Mouse (Mus musculus) kidney, adult 9 months (tissue): ENCODE results near the gene Gm20425.
A peak's percentile ranks its signal among the peaks of the same experiment; 100 is the strongest.

ENCODE experiments used
- DNase-seq: peaks from one replicate; pipeline ENCODE4 v3.0.0; 2022

Gm20425 gene

DNA sequence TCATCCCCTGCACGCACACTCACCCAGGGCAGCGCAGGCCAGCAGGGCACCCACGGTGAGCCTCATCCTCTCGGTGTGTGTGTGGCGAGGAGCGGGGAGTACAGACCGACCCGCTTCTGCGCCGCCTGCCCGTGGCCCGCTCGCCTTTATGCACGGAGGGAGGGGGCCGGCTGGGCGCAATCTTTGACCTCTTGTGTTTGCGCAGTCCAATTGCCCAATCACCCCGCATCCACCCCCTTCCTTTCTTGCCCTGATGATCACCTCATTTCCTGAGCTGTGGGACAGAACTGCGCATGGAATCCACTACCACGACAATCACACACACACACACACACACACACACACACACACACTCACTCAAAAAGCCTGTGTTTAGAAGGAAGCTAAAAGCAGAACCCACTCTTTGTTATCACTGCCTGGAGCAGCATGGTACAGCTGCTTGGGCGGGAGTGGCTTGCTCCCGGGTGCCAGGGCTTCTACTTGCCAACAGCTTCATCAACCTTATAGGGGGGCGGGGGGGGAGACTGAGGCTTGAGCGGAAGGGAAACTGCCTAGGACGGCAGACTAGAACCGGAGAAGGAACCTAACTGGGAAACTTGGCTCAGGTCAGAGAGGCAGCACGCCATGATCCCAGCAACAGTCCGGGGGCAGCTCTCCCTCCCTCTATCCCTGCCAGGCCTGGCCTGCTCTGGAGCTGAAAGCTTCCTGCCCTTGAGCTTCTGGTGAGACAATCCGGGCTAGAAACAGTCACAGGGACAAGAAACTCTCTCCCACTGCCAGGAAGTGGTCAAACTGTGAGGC is at the start of gene Gm20425, which contains the start of gene Trf:
Gene Gm20425, minus strand, starts transcription at position 157 of the 801 bp plus-strand sequence.
Gene Trf, minus strand, starts transcription at position 294 of the 801 bp plus-strand sequence.
- DNase-seq = peak; percentile 39

DNA sequence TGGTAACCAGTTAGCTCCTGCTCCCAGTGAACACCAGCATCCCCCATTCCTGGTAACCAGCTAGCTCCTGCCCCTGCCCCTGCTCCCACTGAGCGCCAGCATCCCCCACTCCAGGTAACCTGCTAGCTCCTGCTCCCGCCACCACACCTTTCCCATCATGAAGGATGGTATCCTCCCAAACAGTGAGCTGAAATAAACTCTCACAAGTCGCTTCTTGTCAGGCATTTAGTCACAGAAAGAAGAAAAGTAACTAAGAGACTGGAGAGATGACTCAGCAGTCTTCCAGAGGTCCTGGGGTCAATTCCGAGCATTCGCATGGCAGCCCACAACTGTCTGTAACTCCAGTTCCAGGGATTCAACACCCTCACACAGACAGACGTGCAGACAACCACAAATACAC is 46.8 kb upstream of the Gm20425 start:
- no peak for DNase-seq

DNA sequence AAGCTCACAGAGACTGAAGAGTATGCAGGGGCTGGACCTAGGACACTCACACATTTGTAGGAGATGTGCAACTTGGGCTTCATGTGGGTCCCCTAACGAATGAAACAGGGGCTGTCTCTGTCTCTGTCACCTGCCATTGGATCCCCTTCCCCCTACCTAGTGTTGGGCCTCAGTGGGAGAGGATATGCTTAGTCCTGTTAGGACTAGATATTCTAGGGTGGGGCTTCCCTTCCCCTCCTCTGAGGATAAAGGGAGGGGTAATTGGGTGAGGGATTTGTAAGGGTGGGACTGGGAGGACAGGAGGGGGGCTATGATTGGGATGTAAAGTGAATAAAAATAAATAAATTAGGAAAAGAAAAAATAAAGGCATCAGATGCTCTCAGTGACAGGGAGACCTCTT is 45.6 kb upstream of the Gm20425 start:
- DNase-seq = no peak

DNA sequence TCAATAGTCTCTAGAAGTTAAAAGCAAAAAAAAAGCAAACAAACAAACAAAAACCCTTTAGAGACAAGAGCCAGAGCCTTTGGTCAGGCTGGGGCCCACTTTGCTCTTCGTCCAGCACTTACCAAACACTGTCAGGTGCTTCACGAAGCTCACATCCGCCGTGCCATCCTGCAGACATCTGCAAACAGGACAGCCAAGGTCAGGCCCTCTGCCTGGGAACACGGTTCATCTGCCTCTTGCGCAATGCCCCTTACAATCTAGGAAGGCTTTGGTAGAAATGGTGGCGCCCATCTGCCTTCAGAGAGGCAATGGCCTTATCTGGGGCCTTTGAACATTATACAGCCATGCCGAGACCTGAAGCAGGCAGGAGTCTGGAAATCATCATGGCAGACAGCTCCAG is 44.7 kb upstream of the Gm20425 start:
- no peak for DNase-seq

DNA sequence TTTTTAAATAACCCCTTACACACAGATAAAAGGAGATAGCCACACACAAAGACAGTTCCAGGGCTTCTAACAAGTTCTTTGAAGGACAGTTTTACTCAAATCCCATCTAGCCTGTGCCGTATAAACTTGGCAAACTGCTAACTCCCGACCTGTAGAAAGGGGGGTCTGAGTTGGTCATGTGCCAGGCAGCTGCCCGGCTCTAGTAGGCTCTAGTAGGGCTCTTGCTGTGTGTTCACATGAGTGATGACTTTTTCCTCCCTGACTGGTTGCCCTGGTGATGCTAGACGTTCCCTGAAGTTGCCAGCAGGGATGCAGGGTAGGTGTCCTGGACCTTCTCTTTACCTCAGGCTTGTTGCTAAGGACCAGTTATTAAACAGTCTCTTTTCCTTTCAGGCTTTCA is 41.0 kb upstream of the Gm20425 start:
- DNase-seq = no peak

DNA sequence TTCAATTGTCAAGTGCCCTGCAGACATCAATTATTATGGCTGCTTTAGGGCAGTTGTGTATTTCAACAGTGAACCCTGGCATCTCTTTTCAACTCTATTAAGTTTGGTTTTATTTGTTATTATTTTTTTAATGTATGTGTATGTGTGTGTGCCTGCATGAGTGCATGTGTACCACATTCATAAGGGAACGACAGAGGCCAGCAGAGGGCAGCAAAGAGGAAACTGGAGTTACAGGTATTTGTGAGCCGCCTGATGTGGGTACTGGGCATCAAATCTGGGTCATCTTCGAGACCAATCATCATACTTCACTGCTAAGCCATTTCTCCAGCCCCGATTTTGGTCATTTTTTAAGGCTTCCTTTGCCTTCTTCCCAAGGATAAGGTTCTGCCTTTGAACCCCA is 35.7 kb upstream of the Gm20425 start:
- DNase-seq = no peak

DNA sequence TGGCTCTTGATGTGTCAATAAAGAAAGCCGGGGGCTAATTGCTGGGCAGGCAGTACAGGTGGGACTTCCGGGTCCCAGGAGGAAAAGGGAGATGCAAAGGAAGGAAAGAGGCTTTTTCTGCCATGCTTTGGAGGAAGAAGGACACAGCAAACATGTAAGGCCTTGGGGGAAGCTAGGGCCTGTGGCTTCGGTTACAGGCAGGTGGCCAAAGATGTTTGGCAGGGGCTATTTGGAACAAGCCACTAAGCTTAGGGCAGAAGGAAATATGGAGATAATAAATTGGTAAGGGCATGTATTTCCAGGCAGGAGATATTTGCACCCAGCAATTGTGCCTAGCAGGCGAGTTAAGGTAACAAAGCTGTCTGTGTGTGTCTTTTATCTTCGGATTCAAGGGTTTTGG is 22.8 kb upstream of the Gm20425 start:
- no peak for DNase-seq

DNA sequence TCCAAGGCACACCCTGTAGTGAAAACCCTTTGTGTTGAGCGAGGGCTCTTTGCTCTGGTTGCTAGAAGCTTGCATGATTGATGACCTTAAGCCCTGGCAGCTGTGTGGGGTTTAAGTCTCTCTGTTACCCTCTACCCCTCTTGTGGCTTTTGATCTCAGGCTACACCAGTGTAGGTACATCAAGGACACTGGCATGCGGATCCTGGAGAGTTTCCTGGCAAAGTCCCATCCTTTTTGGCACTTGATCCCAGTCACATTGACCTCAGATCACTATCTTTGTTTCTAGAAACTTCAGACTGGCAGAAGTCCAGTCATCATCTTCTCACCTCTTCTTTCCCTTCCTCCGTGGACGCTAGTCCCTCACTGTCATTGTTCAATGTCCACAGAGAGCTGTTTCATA is 18.5 kb upstream of the Gm20425 start:
- DNase-seq = no peak

DNA sequence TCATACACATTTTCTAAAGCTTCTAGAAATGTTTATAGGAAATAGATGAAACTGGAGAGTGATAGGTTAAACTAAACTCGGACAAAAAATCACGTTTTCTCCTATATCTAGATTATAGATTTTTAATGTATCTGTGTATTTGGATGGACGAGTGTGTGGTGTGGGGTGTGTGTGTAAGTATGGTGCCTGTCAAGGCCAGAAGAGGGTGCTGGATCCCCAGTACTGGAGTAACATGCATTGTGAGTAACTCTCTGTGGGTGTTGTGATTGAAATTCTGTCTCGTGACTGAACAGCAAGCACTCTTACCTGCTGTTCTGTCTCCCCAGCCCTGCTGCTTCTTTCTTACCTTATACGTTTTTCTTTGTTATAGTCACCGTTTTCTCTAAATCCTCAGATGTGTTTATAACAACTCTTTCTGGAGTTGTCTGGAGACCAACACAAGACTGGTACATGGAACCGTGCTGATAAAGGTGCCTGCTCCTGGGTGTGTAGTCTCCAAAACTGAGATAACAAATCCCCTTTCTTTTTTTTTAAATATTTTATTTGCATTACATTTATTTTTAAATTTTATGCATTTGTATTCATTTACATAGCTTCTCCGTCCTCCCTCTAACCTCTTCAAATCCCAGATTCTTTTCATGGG is 16.5 kb upstream of the Gm20425 start:
- no peak for DNase-seq

DNA sequence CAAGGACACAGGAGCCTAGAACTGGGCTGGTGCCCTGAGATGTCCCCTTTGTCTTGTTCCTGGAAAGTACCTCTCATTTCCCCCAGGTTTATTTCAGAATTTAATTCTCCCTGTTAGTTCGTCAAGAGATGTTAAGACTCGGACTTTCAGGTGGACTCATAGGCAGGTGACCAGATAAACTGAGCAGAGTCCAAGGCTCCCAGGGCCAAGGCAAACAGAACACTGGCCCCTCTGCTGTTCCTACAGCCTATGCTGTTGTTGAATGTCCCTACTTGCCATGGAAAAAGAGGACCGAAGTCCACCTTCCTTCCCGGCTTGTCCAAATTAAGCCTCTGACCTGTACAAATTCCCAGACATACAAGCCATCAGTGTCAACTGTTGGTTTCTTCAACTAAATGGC is 13.5 kb upstream of the Gm20425 start:
- DNase-seq = peak; percentile 14

DNA sequence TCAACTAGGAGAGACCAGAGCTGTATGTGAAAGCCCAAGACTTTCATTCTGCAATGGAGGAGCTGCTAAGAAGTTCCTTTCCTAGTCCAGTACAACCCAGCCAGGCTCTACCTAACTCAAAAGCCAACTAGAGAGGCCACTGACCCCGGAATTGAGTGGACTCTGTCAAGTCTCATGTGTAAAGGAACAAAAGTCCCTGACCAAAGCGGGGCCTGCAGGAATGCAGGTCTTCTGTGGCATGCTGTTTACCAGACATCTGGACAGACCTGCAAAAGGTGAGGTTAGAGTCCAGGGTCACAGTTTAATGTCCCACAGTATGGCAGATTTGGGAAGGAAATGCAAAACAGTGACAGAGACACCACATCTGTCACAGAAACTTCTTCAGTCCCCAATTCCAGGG is 11.1 kb upstream of the Gm20425 start:
- peak; percentile 23 for DNase-seq

DNA sequence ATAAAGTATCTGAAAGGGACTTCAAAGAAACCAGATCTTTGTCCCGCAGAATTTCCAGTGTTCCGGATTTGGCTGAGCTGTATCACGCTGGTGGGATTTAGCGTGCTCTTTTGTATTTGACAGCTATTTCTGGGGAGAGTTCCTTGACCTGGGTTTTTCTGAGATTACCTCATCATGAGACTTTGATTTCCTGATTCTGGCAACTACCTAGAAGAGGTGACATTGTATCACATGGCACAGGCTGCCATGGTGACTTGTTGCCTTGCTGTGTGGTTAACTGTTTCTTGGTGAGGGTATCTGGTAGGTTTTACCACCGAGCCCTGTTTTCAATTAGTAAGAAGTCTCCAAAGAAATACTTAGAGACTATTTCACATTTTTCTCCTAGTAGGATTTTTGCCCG is 9.4 kb upstream of the Gm20425 start:
- no peak for DNase-seq

DNA sequence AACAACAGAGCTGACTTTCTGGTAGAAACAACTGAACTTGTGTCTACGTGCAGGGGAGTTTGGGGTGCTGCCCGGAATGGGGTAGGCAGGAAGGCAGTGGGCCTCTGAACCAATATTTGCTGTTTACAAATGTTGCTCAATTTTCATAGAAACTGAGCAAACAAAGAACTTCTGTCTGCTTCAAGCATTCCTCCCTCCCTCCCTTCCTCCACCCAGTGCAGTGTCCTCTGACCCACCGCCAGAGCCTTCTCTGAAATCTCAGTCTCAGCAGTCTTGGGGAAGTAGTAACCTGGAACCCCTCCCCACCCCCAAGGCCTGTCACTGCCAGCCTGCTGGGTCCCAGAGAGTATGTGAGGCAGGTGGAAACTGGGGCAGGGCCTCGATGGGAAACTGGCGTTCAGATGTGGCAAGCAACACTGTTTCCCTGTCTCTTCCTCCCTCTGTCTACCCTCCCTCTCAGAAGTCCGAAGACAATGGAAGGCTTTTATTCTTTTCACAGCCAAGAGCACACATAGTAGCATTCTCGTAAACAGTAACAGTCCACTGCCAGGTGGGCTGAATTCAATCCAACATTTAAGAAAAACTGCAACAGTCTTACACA is 4.6 kb upstream of the Gm20425 start:
- DNase-seq = no peak

DNA sequence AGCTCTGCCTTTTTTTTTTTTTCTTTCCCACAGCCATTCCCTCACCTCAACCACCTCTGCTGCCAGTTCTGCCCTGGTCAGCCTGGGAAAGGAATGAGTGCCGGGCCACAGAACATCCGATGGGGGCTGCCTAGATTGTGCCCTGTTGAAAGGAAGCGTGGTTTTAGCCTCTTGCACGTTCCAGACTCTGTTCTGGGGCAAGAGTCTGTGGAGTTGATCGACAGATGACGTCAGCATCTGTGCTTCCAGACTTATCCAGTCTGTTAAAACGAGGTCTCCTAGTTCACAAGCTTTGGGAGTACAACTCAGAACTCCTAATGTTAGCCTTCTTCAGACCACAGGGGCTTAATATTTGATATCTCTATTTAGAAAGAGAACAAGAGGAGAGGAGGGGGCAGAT is 4.0 kb upstream of the Gm20425 start:
- DNase-seq = no peak

DNA sequence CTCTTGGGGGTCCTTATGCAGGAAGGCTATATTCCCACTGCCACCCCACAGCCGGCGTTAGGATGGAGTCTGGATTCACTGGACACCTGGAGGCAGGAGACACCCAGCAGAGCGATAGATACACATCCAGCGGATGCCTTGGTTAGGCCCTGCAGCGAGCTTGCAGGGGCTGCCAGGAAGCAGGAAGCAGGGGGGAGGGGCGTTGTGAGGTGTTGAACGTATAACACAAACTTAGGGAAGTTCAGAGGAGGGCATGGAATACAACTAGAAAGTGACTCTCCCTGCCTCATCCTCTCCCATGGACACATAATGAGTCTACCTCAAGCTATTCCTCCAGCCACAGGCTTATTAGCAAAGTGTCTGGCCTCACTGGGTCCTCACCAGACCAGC is 2.9 kb upstream of the Gm20425 start:
- DNase-seq = no peak

DNA sequence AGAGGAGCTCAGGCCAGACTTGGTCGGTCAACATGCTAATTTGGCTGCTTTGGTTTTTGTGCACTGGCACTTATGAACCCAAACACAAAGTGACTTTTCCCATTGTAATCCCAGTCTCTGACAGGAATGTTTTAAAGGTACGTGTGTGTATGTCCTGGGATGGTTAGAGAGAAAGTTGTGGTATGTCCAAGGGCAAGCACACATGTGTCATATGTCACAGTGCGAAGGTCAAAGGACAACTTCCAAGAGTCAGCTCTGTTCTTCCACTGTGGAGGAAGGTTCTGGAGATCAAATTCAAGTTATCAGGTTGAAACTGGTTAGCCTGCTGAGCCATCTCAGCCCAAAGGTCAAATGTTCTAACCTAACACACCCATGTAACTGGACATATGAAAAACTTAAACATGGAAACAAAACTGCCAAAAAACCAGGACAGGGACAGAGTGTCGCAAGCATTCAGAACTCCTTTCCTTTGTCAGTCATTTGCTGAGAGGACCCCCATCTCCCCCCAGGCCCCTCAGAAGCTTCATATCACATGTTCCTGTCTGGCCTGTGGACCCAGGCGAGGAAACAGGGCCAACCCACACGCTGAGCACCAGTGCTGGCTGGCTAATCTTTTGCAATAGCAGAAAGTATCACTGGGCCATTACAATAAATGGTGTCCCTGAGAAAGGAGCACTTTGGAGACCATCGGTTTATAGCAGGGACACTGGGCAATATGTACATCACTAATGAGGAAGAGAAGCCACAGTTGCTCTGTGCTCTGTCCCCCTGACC is 2.3 kb upstream of the Gm20425 start:
- DNase-seq = no peak

DNA sequence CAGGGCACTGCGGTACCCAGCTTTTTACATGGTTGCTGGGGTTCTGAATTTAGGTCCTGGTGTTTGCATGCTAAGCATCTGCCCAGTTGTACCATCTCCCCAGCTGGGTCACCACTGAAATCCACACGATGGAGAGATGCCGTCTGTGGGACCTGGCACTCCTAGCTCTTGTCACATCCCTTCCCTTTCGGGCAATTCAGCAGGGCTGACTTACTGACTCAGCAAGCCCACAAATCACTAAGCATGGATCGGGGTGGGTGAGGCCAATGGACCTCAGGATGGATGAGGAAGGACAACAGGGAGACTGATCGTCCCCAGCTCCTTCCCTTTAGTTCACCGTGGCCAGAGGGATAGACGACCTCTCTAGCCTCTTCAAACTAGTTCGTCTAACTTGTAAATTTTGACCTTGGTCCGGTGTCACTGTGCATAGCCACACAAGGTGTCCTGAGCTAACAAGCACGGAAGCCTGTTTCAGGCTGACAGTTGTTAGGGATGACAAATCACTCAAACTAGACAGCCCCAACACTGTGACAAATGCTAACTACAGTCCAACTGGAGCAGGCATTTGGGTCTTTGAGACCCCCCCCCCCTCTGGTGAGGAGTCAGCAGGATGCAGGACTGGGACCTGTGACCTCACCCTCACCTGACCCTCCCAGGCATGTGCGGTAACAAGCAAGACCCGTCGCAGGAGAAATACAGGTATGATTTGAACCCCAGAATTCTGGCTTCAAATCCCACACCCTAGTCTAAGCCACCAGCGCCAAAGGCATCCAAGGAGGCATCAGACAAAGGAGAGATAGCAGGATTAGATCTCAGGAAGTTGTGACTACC is 855 bp downstream of the Gm20425 start:
- DNase-seq = no peak

DNA sequence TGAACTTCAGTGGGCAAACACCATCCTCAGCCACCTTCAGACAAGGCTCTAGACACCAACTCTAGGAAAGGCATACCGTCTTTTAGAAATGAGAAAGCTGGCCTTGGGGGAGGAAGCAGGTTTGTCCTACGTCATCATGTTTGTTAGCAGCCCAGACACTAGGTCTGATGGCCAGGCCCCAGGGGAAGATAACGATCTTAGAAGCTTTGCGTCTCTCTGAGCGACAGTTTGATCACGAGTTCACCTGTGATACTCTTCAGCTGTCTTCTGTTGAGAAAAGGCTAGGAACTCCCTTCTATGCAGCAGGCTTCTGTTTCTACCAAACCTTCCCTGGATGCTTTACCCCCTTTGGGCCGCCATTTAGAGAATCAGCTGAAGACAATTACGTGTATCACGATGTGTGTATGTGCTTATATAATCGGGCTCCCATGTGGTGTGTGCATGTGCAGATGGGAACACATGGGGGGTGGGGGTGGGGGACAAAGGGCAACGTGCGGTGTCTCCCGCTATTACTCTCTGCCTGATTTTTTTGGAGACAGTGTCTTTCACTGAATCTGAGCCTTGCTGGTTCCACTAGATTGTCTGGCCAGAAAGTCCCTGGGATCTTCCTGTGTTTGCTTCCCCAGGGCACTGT is 1.6 kb downstream of the Gm20425 start:
- no peak for DNase-seq

DNA sequence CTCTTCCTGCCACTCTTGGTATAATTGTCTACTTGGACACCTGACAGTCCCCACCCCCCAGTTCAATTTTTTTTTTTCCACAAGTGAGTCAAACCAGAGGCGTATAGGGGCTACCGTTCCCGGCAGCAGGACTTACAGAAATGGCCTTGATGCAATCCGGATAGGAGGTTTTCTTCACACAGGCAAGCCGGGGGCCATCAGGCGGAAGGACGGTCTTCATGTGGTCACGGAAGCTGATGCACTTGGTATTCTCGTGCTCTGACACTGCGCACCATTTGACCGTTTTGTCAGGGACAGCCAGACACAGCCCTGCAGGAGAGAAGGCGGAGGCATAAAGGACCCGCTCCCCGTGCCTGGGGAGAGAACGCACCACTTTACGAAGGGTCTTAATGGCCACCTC is 2.3 kb downstream of the Gm20425 start:
- no peak for DNase-seq

DNA sequence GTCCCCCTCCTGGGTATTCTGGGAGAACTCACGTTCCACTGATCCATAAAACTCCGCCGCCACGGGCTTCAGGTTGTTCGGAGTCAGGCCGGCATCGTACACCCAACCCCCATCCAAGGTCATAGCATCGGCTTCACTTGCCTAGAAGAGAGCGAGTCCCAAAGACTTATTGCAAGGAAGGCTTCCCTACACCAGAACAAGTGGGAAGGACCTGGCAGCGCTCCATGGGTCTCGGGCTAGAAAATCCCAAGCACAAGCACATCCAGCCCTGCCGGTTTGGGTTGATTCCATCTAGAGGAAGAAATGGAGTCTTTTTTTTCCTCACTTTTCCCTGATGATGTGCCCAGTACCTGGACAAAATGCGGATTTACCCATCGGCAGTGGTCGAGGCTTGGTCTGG is 3.3 kb downstream of the Gm20425 start:
- peak; percentile 27 for DNase-seq

DNA sequence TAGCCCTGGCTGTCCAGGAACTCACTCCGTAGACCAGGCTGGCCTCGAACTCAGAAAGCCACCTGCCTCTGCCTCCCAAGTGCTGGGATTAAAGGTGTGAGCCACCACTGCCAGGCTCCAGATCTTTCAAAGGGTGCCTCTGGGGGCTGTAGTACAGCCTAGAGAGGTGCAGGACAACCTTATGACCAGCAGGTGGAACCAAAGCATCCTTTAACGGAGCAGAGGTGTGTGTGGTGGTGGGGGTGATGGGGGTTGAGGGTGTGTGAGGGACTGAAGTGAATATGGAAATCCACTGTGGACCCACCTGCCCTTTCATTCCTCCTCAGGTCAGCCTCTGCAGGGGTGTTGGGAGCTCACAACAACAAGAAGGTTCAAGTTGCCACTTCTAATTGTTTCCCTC is 4.6 kb downstream of the Gm20425 start:
- DNase-seq = peak; percentile 27

DNA sequence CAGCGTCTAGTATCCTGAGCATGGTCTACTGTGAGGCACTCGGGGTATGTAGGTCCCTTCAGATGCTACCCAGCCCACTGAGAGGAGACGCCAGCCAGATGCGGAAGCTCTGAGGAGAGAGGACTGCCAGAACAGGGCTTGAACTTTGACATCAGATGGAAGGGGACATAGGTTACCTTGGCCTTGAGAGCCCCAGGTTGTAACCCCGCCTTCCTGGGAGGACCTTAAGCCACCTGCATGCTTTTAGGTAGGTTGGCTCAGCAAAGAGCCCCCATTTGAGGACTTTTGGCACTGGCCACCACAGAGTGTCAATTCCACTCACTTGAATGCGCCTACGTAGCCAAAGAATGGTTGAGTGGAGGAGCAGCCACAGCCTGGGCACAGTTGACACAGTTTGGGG is 5.4 kb downstream of the Gm20425 start:
- no peak for DNase-seq
